Mouse (Mus musculus): Measurements from ENCODE around the gene Camk1g. TPM values are rescaled to one million over a fixed set of nuclear protein-coding genes. Genes with fewer than 3 reads are reported as not detected.

Gene Camk1g
- polyA plus RNA-seq, 1 experiment from 2014 or later = 7.4 TPM

GRCm38 (mm10) chr1:193315705-193316357, 54.3 kb downstream of the Camk1g start:
- no peaks in the 10 kb centered on the region for H3K27me3 ChIP-seq
- H3K27ac ChIP-seq = peak overlapping the region; percentile 65
- no peaks in the 10 kb centered on the region for H3K9me3 ChIP-seq
- peaks cover 16% of the 10 kb centered on the region for H3K4me1 ChIP-seq
- H3K4me3 ChIP-seq = no peak overlapping the region
- no peak overlapping the region for H3K4me2 ChIP-seq
- no peak overlapping the region for H3K9ac ChIP-seq
- H3K36me3 ChIP-seq = no peaks in the 10 kb centered on the region
- ATAC-seq (ENCODE audit: insufficient number of reproducible peaks, low FRiP score, low TSS enrichment, low read depth) = peak; percentile 71
- 67% methylated on average over 5 of the region's 5 CpGs for WGBS

- Histone ChIP-seq H3K27me3 (no peaks in the 10 kb centered on the region), H3K36me3 (no peaks in the 10 kb centered on the region), H3K9ac (no peak overlapping the region), H3K27ac (no peak overlapping the region), H3K4me3 (no peak overlapping the region), H3K4me1 (peaks cover 8% of the 10 kb centered on the region), H3K4me2 (no peak overlapping the region), H3K9me3 (no peaks in the 10 kb centered on the region)
- 84% methylated on average over 1 of the region's 1 CpGs for WGBS
- ATAC-seq (ENCODE audit: insufficient number of reproducible peaks, low FRiP score, low TSS enrichment, low read depth) = no peak
Observed at GRCm38 (mm10) chr1:193311596-193311995, 58.5 kb downstream of the Camk1g start.

- H3K27me3 ChIP-seq = no peaks in the 10 kb centered on the region
- H3K9me3 ChIP-seq = no peaks in the 10 kb centered on the region
- WGBS = 88% methylated on average over 3 of the region's 3 CpGs
- H3K36me3 ChIP-seq = no peaks in the 10 kb centered on the region
- no peak overlapping the region for H3K4me3 ChIP-seq
- ATAC-seq (ENCODE audit: insufficient number of reproducible peaks, low FRiP score, low TSS enrichment, low read depth) = no peak
- H3K9ac ChIP-seq = no peak overlapping the region
- no peak overlapping the region for H3K4me2 ChIP-seq
- H3K27ac ChIP-seq = no peak overlapping the region
- no peaks in the 10 kb centered on the region for H3K4me1 ChIP-seq
Observed at GRCm38 (mm10) chr1:193310519-193311085, 59.5 kb downstream of the Camk1g start.

DNA sequence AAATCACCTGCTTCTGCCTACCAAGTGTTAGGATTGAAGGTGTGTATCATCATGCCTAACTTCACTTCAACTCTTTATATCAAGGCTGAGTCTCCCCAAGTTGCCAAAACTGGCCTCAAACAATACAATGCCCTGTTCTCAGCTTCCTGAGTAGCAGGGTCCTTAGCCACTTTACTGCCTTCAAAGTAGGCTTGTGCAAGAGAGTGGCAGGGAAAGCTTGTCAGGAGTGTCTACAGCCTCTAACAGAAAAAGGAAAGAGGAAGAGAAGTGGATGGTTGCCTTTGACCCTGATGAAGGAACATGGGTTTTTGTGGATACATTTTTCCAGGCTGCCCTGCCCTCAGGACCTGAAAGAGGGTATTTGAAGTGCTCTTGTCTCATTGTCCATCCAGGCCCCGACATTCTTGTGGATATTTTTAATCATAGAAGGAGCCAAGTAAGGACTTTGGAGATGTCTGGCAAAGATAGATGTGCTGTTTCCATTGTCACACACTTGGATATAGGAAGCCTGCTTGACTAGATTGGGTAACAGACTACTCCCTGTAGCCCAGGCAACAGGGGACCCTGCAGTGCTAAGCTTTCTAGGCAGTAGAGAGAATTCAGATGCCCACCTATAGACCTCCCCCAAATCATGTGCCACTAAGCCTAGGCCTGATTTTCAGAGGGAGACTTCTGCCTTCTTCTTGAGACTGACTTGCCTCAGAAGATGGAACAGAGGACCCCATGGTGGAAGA, 60.1 kb downstream of the Camk1g start:
- H3K27me3 ChIP-seq = no peaks in the 10 kb centered on the region
- H3K4me3 ChIP-seq = no peak overlapping the region
- H3K9me3 ChIP-seq = no peaks in the 10 kb centered on the region
- H3K4me1 ChIP-seq = no peaks in the 10 kb centered on the region
- no peak overlapping the region for H3K9ac ChIP-seq
- ATAC-seq (ENCODE audit: insufficient number of reproducible peaks, low FRiP score, low TSS enrichment, low read depth) = no peak
- H3K27ac ChIP-seq = no peak overlapping the region
- H3K4me2 ChIP-seq = no peak overlapping the region
- WGBS = 55% methylated on average over 1 of the region's 1 CpGs
- H3K36me3 ChIP-seq = no peaks in the 10 kb centered on the region

DNA sequence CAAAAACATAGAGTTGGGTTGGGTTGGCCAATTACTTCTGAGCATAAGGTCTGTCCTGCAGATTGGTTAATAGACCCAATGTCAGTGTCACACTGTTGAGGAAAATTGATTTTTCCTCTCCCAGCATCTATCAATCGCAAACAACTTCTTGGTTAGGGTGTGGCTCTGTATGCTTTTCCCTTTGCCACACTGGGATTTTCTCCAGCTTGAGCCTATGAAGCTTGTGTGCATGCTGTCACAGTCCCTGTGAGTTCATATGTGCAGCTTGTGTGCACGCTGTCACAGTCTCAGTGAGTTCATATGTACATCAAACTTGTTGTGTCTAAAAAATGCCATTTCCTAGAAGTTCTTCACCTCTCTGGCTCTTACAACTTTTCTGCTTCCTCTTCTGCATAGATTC, 63.3 kb downstream of the Camk1g start:
- Histone ChIP-seq H3K4me2 (no peak overlapping the region), H3K4me1 (peaks cover 3% of the 10 kb centered on the region; the same call in 1 of the 2 replicates), H3K4me3 (no peak overlapping the region), H3K36me3 (no peaks in the 10 kb centered on the region), H3K27me3 (no peaks in the 10 kb centered on the region), H3K27ac (no peak overlapping the region), H3K9me3 (no peaks in the 10 kb centered on the region), H3K9ac (no peak overlapping the region)
- ATAC-seq (ENCODE audit: insufficient number of reproducible peaks, low FRiP score, low TSS enrichment, low read depth) = no peak
- 94% methylated on average over 2 of the region's 2 CpGs for WGBS

- no peak for ATAC-seq (ENCODE audit: insufficient number of reproducible peaks, low FRiP score, low TSS enrichment, low read depth)
- 30% methylated on average over 7 of the region's 7 CpGs for WGBS
- H3K36me3 ChIP-seq = no peaks in the 10 kb centered on the region
- no peak overlapping the region for H3K27ac ChIP-seq
- no peak overlapping the region for H3K4me3 ChIP-seq
- no peak overlapping the region for H3K9ac ChIP-seq
- H3K27me3 ChIP-seq = no peaks in the 10 kb centered on the region
- no peak overlapping the region for H3K4me2 ChIP-seq
- H3K9me3 ChIP-seq = no peaks in the 10 kb centered on the region
- H3K4me1 ChIP-seq = peaks cover 11% of the 10 kb centered on the region; the same call in 1 of the 2 replicates
Observed at GRCm38 (mm10) chr1:193305386-193305785, 64.7 kb downstream of the Camk1g start.

- Histone ChIP-seq H3K27ac (no peak overlapping the region), H3K4me1 (peaks cover 11% of the 10 kb centered on the region; the same call in 1 of the 2 replicates), H3K4me2 (no peak overlapping the region), H3K9me3 (no peaks in the 10 kb centered on the region), H3K4me3 (no peak overlapping the region), H3K9ac (no peak overlapping the region), H3K36me3 (no peaks in the 10 kb centered on the region), H3K27me3 (no peaks in the 10 kb centered on the region)
- ATAC-seq (ENCODE audit: insufficient number of reproducible peaks, low FRiP score, low TSS enrichment, low read depth) = no peak
- 69% methylated on average over 2 of the region's 2 CpGs for WGBS
Observed at GRCm38 (mm10) chr1:193303096-193303495, 67.0 kb downstream of the Camk1g start.

- 0 out of 2 replicates have a peak overlapping the region, but pooled peaks have one; percentile 6 for H3K4me2 ChIP-seq
- no peak overlapping the region for H3K27ac ChIP-seq
Observed at GRCm38 (mm10) chr1:193302093-193302405, 68.0 kb downstream of the Camk1g start.

DNA sequence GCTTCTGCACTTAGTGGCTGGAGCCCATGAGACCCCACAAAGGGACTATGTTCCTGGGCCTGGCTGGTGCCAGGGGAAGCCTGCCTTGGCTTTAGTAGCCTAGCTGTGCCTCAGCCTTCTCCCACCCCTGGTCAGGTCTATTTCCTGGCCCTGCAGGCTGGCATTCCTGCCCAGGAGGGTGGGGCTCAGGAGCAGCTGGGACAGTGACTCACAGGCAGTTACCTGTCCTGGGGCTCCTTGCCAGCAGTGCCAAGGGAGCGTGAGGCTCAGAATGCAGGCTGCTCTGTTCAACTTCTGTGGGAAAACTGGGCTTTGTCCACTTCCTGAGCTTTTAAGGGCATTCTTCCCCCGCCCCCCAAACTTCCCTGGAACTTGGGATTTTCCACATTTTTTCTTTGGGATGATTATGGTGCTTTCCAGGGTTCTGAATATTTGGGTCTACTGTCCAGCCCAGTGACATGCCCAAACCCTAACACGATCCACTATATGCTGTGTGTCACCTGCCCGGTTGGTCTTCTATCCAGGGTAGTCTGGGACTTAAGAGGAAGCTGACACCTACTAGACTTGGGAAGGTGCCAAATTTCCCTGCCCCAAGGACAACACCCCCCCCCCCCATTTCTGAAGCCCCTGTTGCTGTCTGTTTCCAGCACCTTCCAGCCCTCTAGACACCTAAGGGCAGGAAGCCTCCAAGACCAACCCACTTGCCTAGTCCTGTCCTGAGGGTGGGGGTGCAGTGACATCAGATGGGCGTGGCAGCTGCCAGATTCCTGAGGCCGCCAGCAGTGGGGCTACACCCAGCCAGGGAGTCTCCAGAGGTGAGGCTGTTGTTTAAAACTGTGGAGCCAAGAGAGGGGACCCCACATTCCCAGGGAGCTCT, 68.6 kb downstream of the Camk1g start:
- ATAC-seq (ENCODE audit: insufficient number of reproducible peaks, low FRiP score, low TSS enrichment, low read depth) = peak; percentile 71
- Histone ChIP-seq H3K4me2 (0 out of 2 replicates have a peak overlapping the region, but pooled peaks have one; percentile 6), H3K9me3 (no peaks in the 10 kb centered on the region), H3K27ac (no peak overlapping the region), H3K4me3 (peak overlapping the region; percentile 11; the same call in 1 of the 2 replicates), H3K27me3 (no peaks in the 10 kb centered on the region), H3K4me1 (peaks cover 11% of the 10 kb centered on the region; the same call in 1 of the 2 replicates), H3K9ac (no peak overlapping the region), H3K36me3 (no peaks in the 10 kb centered on the region)
- WGBS = 49% methylated on average over 6 of the region's 6 CpGs

More at GRCm38 (mm10) chr1:193302093-193302405, 68.0 kb downstream of the Camk1g start:
- H3K4me1 ChIP-seq = peaks cover 11% of the 10 kb centered on the region; the same call in 1 of the 2 replicates
- H3K27me3 ChIP-seq = no peaks in the 10 kb centered on the region
- no peaks in the 10 kb centered on the region for H3K36me3 ChIP-seq
- 48% methylated on average over 8 of the region's 8 CpGs for WGBS
- peak overlapping the region; percentile 11; the same call in 1 of the 2 replicates for H3K4me3 ChIP-seq
- no peak for ATAC-seq (ENCODE audit: insufficient number of reproducible peaks, low FRiP score, low TSS enrichment, low read depth)
- no peaks in the 10 kb centered on the region for H3K9me3 ChIP-seq
- no peak overlapping the region for H3K9ac ChIP-seq

- no peaks in the 10 kb centered on the region for H3K9me3 ChIP-seq
- no peak overlapping the region for H3K4me2 ChIP-seq
- no peaks in the 10 kb centered on the region for H3K27me3 ChIP-seq
- H3K4me3 ChIP-seq = no peak overlapping the region
- no peaks in the 10 kb centered on the region for H3K36me3 ChIP-seq
- H3K27ac ChIP-seq = no peak overlapping the region
- WGBS = 35% methylated on average over 1 of the region's 1 CpGs
- H3K4me1 ChIP-seq = peaks cover 11% of the 10 kb centered on the region; the same call in 1 of the 2 replicates
- ATAC-seq (ENCODE audit: insufficient number of reproducible peaks, low FRiP score, low TSS enrichment, low read depth) = no peak
- H3K9ac ChIP-seq = no peak overlapping the region
Observed at GRCm38 (mm10) chr1:193299995-193300394, 70.1 kb downstream of the Camk1g start.

GRCm38 (mm10) chr1:193298141-193298765, 71.8 kb downstream of the Camk1g start:
- no peak overlapping the region for H3K4me2 ChIP-seq
- 77% methylated on average over 3 of the region's 3 CpGs for WGBS
- H3K4me3 ChIP-seq = no peak overlapping the region
- peaks cover 11% of the 10 kb centered on the region; the same call in 1 of the 2 replicates for H3K4me1 ChIP-seq
- no peak overlapping the region for H3K27ac ChIP-seq
- H3K36me3 ChIP-seq = no peaks in the 10 kb centered on the region
- H3K9ac ChIP-seq = no peak overlapping the region
- no peaks in the 10 kb centered on the region for H3K9me3 ChIP-seq
- ATAC-seq (ENCODE audit: insufficient number of reproducible peaks, low FRiP score, low TSS enrichment, low read depth) = no peak
- no peaks in the 10 kb centered on the region for H3K27me3 ChIP-seq

All from limb, embryonic 15.5 days (tissue).